Mouse (Mus musculus) thymus, adult 2 months (tissue): ENCODE measurements around the gene Ankrd61. TPM values are rescaled to one million over a fixed set of nuclear protein-coding genes. Genes with fewer than 3 reads are reported as not detected.

Experiments
- DNase-seq: peaks from one replicate; pipeline ENCODE4 v3.0.0; 2021
- H3K27ac ChIP-seq: fragments of 200-500 bp; 2 replicates; pipeline ENCODE4 v1.5.1; 2012; ENCODE audit warnings: low read length, control low read depth; ENCODE audit not compliant: control insufficient read depth, insufficient read depth
- H3K27me3 ChIP-seq: fragments of 200-500 bp; 2 replicates; pipeline ENCODE4 v1.6.1; 2012; ENCODE audit warnings: mild to moderate bottlenecking, low read length, moderate library complexity, mixed read lengths; ENCODE audit not compliant: control insufficient read depth, insufficient read depth
- H3K36me3 ChIP-seq: fragments of 200-500 bp; 2 replicates; pipeline ENCODE4 v1.6.1; 2012; ENCODE audit warnings: mild to moderate bottlenecking, low read length, moderate library complexity; ENCODE audit not compliant: control insufficient read depth, insufficient read depth
- H3K4me1 ChIP-seq: fragments of 200-500 bp; replicated peaks from 2 replicates; pipeline ENCODE4 v1.6.1; 2012; ENCODE audit warnings: low read length; ENCODE audit not compliant: control insufficient read depth, insufficient read depth
- H3K4me3 ChIP-seq: fragments of 200-500 bp; 2 replicates; pipeline ENCODE4 v1.5.1; 2012; ENCODE audit warnings: mild to moderate bottlenecking, low read length, control low read depth, moderate library complexity; ENCODE audit not compliant: control insufficient read depth, insufficient read depth
- CTCF ChIP-seq: fragments of 200-500 bp; IDR thresholded peaks from 2 replicates; pipeline ENCODE4 v1.5.1; 2012; ENCODE audit warnings: mild to moderate bottlenecking, control low read depth, low read length, moderate library complexity, borderline replicate concordance; ENCODE audit not compliant: control insufficient read depth, poor library complexity, insufficient read depth; ENCODE audit errors: extremely low read depth
- POLR2A ChIP-seq: fragments of 200-500 bp; IDR thresholded peaks from 2 replicates; pipeline ENCODE4 v1.6.1; 2012; ENCODE audit warnings: mild to moderate bottlenecking, low read length, control low read depth, moderate library complexity; ENCODE audit not compliant: control insufficient read depth, poor library complexity, insufficient read depth; ENCODE audit errors: extremely low read depth
- WGBS: fragments of 180-500 bp; shearing (Covaris S2); methylation state at CpG from one replicate; pipeline ENCODE4 v1.1.7; 2018; 5-methylcytosine and 5-hydroxymethylcytosine counted together
- polyA plus RNA-seq: library from polyadenylated mRNA; depleted of rRNA; stranded (reverse); fragments of >200 nt; gene quantifications from 2 replicates; pipeline ENCODE4 v1.2.3, GENCODE M21; 2012; rRNA removed

Ankrd61 gene
- polyA plus RNA-seq, 1 experiment, result not detected

- Histone ChIP-seq H3K27me3 (no peaks in the 10 kb centered on the region), H3K36me3 (peaks cover 30% of the 10 kb centered on the region), H3K4me3 (no peak overlapping the region), H3K4me1 (no peaks in the 10 kb centered on the region), H3K27ac (no peak overlapping the region)
- 91% methylated on average over 11 of the region's 11 CpGs for WGBS
- DNase-seq, result no peak
- TF ChIP-seq POLR2A (no peak), CTCF (no peak)
Measured at GRCm38 (mm10) chr5:143871547-143872169, 25.8 kb downstream of the Ankrd61 start.

Other genes starting within 250 kb of the Ankrd61 start
- gene Usp42, start 165.4 kb downstream of the Ankrd61 start, polyA plus RNA-seq, result 12.1 and 13.8 TPM in 2 replicates
- 22.8 and 23.9 TPM in 2 replicates for gene Eif2ak1, start 79.9 kb downstream of the Ankrd61 start, polyA plus RNA-seq
- gene Aimp2, start 12.2 kb upstream of the Ankrd61 start, polyA plus RNA-seq, result 37.4 and 55.4 TPM in 2 replicates
- 8.2 and 9.5 TPM in 2 replicates for gene Pms2, start 12.3 kb upstream of the Ankrd61 start, polyA plus RNA-seq
- gene Gm42421, start 30.5 kb upstream of the Ankrd61 start, polyA plus RNA-seq, result 0.22 TPM in 1 of 2 replicates, not detected in the other
- 0.24 and 0.54 TPM in 2 replicates for gene Rsph10b, start 35.4 kb upstream of the Ankrd61 start, polyA plus RNA-seq
- 13.3 and 15.4 TPM in 2 replicates for gene Ccz1, start 117.2 kb upstream of the Ankrd61 start, polyA plus RNA-seq
- not detected in 2 replicates for gene Ocm, start 129.0 kb upstream of the Ankrd61 start, polyA plus RNA-seq
- gene Lmtk2, start 202.8 kb upstream of the Ankrd61 start, polyA plus RNA-seq, result 13.3 and 18.7 TPM in 2 replicates